Mouse (Mus musculus) myocyte (in vitro differentiated cells): ENCODE results near the gene Slc12a7.

Source experiments
- CEBPB ChIP-seq: IDR thresholded peaks from 2 replicates; pipeline ENCODE4 v1.6.1; 2011; ENCODE audit warnings: mild to moderate bottlenecking, moderate library complexity; ENCODE audit not compliant: poor library complexity, insufficient read depth, severe bottlenecking
- E2F4 ChIP-seq: IDR thresholded peaks from one replicate; pipeline ENCODE4 v1.6.1; 2011; ENCODE audit warnings: mild to moderate bottlenecking, control low read depth, moderate library complexity; ENCODE audit not compliant: insufficient read depth
- MAX ChIP-seq: IDR thresholded peaks from one replicate; pipeline ENCODE4 v1.6.1; 2011; ENCODE audit warnings: low read depth, mild to moderate bottlenecking, control low read depth
- MYOD1 ChIP-seq, 3 experiments: IDR thresholded peaks; one replicate each; pipeline ENCODE4 v1.6.1; 2011; ENCODE audit warnings: control low read depth in 2 of 3, low read depth in 2 of 3, mild to moderate bottlenecking in 2 of 3, moderate library complexity in 1 of 3; ENCODE audit not compliant: insufficient read length in 2 of 3, control insufficient read depth in 1 of 3
- MYOG ChIP-seq, 3 experiments: IDR thresholded peaks; one replicate each; pipeline ENCODE4 v1.6.1; 2011; ENCODE audit warnings: control low read depth in 2 of 3, low read depth in 2 of 3, mild to moderate bottlenecking in 2 of 3; ENCODE audit not compliant: insufficient read length in 2 of 3, control insufficient read depth in 1 of 3, insufficient read depth in 1 of 3
- POLR2A ChIP-seq: IDR thresholded peaks from one replicate; pipeline ENCODE4 v1.6.1; 2011; ENCODE audit warnings: low read depth, mild to moderate bottlenecking, control low read depth, moderate library complexity; ENCODE audit not compliant: insufficient read length
- POLR2AphosphoS2 ChIP-seq: IDR thresholded peaks from one replicate; pipeline ENCODE4 v1.6.1; 2011; ENCODE audit warnings: low read depth, control low read depth; ENCODE audit not compliant: insufficient read length
- SRF ChIP-seq: IDR thresholded peaks from one replicate; pipeline ENCODE4 v1.6.1; 2011; ENCODE audit warnings: low read depth; ENCODE audit not compliant: control insufficient read depth, insufficient read length
- TCF12 ChIP-seq: IDR thresholded peaks from one replicate; pipeline ENCODE4 v1.6.1; 2011; ENCODE audit warnings: mild to moderate bottlenecking, control low read depth; ENCODE audit not compliant: poor library complexity, insufficient read depth, severe bottlenecking
- TCF3 ChIP-seq: IDR thresholded peaks from one replicate; pipeline ENCODE4 v1.6.1; 2011; ENCODE audit warnings: low read depth, control low read depth; ENCODE audit not compliant: insufficient read length
- USF1 ChIP-seq: IDR thresholded peaks from one replicate; pipeline ENCODE4 v1.6.1; 2011; ENCODE audit warnings: low read depth, mild to moderate bottlenecking, control low read depth, moderate library complexity

- no peak for TF ChIP-seq POLR2A
- no peak for TF ChIP-seq TCF12
- no peak for TF ChIP-seq MYOD1 (IDR thresholded peaks at IDR 0.05; ENCODE audit: control insufficient read depth in 1 of 3, insufficient read length in 2 of 3, low read depth in 2 of 3)
- no peak for TF ChIP-seq MAX
- no peak for TF ChIP-seq CEBPB
- no peak for TF ChIP-seq USF1
- no peak for TF ChIP-seq TCF3
- TF ChIP-seq E2F4, result no peak
- no peak for TF ChIP-seq SRF
- no peak for TF ChIP-seq POLR2AphosphoS2
- no peak for TF ChIP-seq MYOG (IDR thresholded peaks at IDR 0.05; ENCODE audit: control insufficient read depth in 1 of 3, insufficient read depth in 1 of 3, insufficient read length in 2 of 3, low read depth in 2 of 3)
Measured at GRCm38 (mm10) chr13:73736943-73737342, 4.0 kb downstream of the Slc12a7 start.
